Comparison of ENCODE assay signal across 8 mouse cellular contexts in the genomic region with DNA sequence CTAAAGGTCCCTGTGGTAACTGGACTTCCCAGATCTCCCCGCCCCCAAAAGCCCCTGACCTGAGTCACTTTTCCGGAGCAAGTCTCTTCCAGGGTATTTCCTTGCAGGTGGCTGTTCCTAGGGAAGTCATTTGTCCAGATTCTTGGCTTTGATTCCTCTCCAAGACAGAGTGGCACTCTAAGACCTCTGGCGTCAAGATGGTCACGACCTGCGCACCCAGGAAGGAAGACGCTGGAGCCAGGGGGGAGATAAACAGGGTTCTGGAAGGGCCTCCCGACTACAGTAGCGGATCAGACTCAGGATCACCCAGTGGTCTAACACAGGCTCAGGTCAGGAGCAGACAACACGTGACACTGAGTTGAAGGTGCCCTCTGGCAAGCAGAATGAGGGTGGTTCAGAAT. TPM values are rescaled to one million over a fixed set of nuclear protein-coding genes. Genes with fewer than 3 reads are reported as not detected.
DNase-seq lines count a peak whose midpoint lies in the region; ATAC-seq lines count a peak whose summit lies in the region.

A gene (minus strand): TSS at position 335 of the 401 bp plus-strand sequence.

- H3K27ac ChIP-seq in forebrain, embryonic 16.5 days (ENCODE audit: low read length): peak within 1 kb of the TSS; percentile 65
- H3K27ac ChIP-seq in intestine, embryonic 14.5 days (ENCODE audit: low read depth): peak within 1 kb of the TSS; percentile 70
- no peak within 1 kb of the TSS for H3K27ac ChIP-seq in limb, embryonic 11.5 days (replicated peaks; ENCODE audit: low read depth, low read length)
- peak within 1 kb of the TSS; percentile 83 for H3K27ac ChIP-seq in midbrain, embryonic 16.5 days (ENCODE audit: low read length)

- no peaks in the 10 kb centered on the region for H3K36me3 ChIP-seq in forebrain, embryonic 16.5 days (ENCODE audit: control insufficient read depth, insufficient read depth)
- H3K36me3 ChIP-seq in intestine, embryonic 14.5 days (ENCODE audit: control insufficient read depth, insufficient read depth, low read length): no peaks in the 10 kb centered on the region
- H3K36me3 ChIP-seq in limb, embryonic 11.5 days (ENCODE audit: control insufficient read depth, insufficient read depth, low read length): no peaks in the 10 kb centered on the region
- H3K36me3 ChIP-seq in midbrain, embryonic 16.5 days (ENCODE audit: control insufficient read depth, insufficient read depth, low read length): no peaks in the 10 kb centered on the region

- WGBS in forebrain, embryonic 16.5 days: 30% methylated on average over 9 of the region's 9 CpGs
- 31% methylated on average over 9 of the region's 9 CpGs for WGBS in intestine, embryonic 14.5 days
- 29% methylated on average over 9 of the region's 9 CpGs for WGBS in limb, embryonic 11.5 days
- 32% methylated on average over 9 of the region's 9 CpGs for WGBS in midbrain, embryonic 16.5 days

- peak within 1 kb of the TSS; percentile 56 for H3K4me3 ChIP-seq in forebrain, embryonic 16.5 days (replicated peaks; ENCODE audit: low read length)
- H3K4me3 ChIP-seq in intestine, embryonic 14.5 days (ENCODE audit: low read depth, low read length): peak within 1 kb of the TSS; percentile 56
- H3K4me3 ChIP-seq in limb, embryonic 11.5 days (ENCODE audit: low read depth, low read length): peak within 1 kb of the TSS; percentile 56
- H3K4me3 ChIP-seq in midbrain, embryonic 16.5 days (ENCODE audit: low read depth, low read length): peak within 1 kb of the TSS; percentile 60

- H3K27me3 ChIP-seq in forebrain, embryonic 16.5 days (replicated peaks; ENCODE audit: control insufficient read depth, insufficient read depth, low read length): no peaks in the 10 kb centered on the region
- no peaks in the 10 kb centered on the region for H3K27me3 ChIP-seq in intestine, embryonic 14.5 days (replicated peaks; ENCODE audit: control insufficient read depth, insufficient read depth, low read length)
- H3K27me3 ChIP-seq in limb, embryonic 11.5 days (ENCODE audit: control insufficient read depth, insufficient read depth, low read length): no peaks in the 10 kb centered on the region
- H3K27me3 ChIP-seq in midbrain, embryonic 16.5 days (ENCODE audit: control insufficient read depth, insufficient read depth, low read depth, low read length): no peaks in the 10 kb centered on the region

- H3K4me1 ChIP-seq in forebrain, embryonic 16.5 days (replicated peaks; ENCODE audit: control insufficient read depth, insufficient read depth, low read length): peaks cover 15% of the 10 kb centered on the region
- 0 out of 2 replicates have a peak, but pooled peaks cover 4% of the 10 kb centered on the region for H3K4me1 ChIP-seq in intestine, embryonic 14.5 days (replicated peaks; ENCODE audit: control insufficient read depth, insufficient read depth, low read length)
- H3K4me1 ChIP-seq in limb, embryonic 11.5 days (ENCODE audit: control insufficient read depth, insufficient read depth, low read length): peaks cover 4% of the 10 kb centered on the region; the same call in 1 of the 2 replicates
- H3K4me1 ChIP-seq in midbrain, embryonic 16.5 days (ENCODE audit: control insufficient read depth, insufficient read depth, low read length): peaks cover 11% of the 10 kb centered on the region

- no peaks in the 10 kb centered on the region for H3K9me3 ChIP-seq in forebrain, embryonic 16.5 days (ENCODE audit: control insufficient read depth, low read length)
- no peaks in the 10 kb centered on the region; the same call in 1 of the 2 replicates for H3K9me3 ChIP-seq in intestine, embryonic 14.5 days (ENCODE audit: control insufficient read depth, low read length)
- no peaks in the 10 kb centered on the region for H3K9me3 ChIP-seq in limb, embryonic 11.5 days (ENCODE audit: control insufficient read depth, low read length)
- no peaks in the 10 kb centered on the region for H3K9me3 ChIP-seq in midbrain, embryonic 16.5 days (replicated peaks; ENCODE audit: control insufficient read depth, low read length, poor library complexity, severe bottlenecking)

- no peak for DNase-seq in urinary bladder, adult 2 months (ENCODE audit: low spot score)
- no peak for DNase-seq in urinary bladder, postnatal 36 days (ENCODE audit: low spot score in 2 of 2)
- no peak for DNase-seq in intestine, embryonic 14.5 days (ENCODE audit: low spot score)
- no peak for DNase-seq in limb, embryonic 11.5 days (ENCODE audit: low spot score)
- no peak for DNase-seq in thymus, postnatal 10 days (ENCODE audit: low spot score in 2 of 2)
- DNase-seq in thymus, postnatal 4 days: no peak

- peak within 1 kb of the TSS; percentile 66 for H3K9ac ChIP-seq in forebrain, embryonic 16.5 days (replicated peaks; ENCODE audit: low read depth, low read length)
- peak within 1 kb of the TSS; percentile 58 for H3K9ac ChIP-seq in intestine, embryonic 14.5 days (ENCODE audit: low read length)
- peak within 1 kb of the TSS; percentile 52 for H3K9ac ChIP-seq in limb, embryonic 11.5 days (ENCODE audit: low read length)
- H3K9ac ChIP-seq in midbrain, embryonic 16.5 days (ENCODE audit: low read depth, low read length): peak within 1 kb of the TSS; percentile 76

- peak within 1 kb of the TSS; percentile 80 for H3K4me2 ChIP-seq in forebrain, embryonic 16.5 days (ENCODE audit: low read length)
- peak within 1 kb of the TSS; percentile 86 for H3K4me2 ChIP-seq in intestine, embryonic 14.5 days (ENCODE audit: low read length)
- H3K4me2 ChIP-seq in limb, embryonic 11.5 days (ENCODE audit: low read depth, severe bottlenecking): peak within 1 kb of the TSS; percentile 77
- H3K4me2 ChIP-seq in midbrain, embryonic 16.5 days (ENCODE audit: low read length): peak within 1 kb of the TSS; percentile 96

- no peak for ATAC-seq in forebrain, embryonic 16.5 days
- ATAC-seq in intestine, embryonic 14.5 days (replicated peaks; ENCODE audit: low FRiP score, low TSS enrichment, low read depth): no peak
- ATAC-seq in limb, embryonic 11.5 days (ENCODE audit: insufficient number of reproducible peaks, low FRiP score, low TSS enrichment, low read depth): no peak
- ATAC-seq in midbrain, embryonic 16.5 days: no peak

RNA-seq across cellular contexts. Expression of the gene that starts here (rescaled TPM):
- 35.4 TPM in 2 replicates for polyA plus RNA-seq in urinary bladder, adult 2 months (2012; rRNA removed)
- 23.9 and 27.9 TPM in 2 replicates for polyA plus RNA-seq in forebrain, embryonic 16.5 days (2015; fragmentation: Nextera tagmentation; extraction: Ambion mirVana)
- polyA plus RNA-seq in intestine, embryonic 14.5 days (2014; fragmentation: Nextera tagmentation; extraction: Ambion mirVana): 14.4 and 15.4 TPM in 2 replicates
- 7.6 and 8.4 TPM in 2 replicates for polyA plus RNA-seq in limb, embryonic 11.5 days (2014; fragmentation: Nextera tagmentation; extraction: Ambion mirVana)
- 32.6 and 37.6 TPM in 2 replicates for polyA plus RNA-seq in midbrain, embryonic 16.5 days (2015; fragmentation: Nextera tagmentation; extraction: Ambion mirVana)
